Comparison of ENCODE assay signal across 8 mouse cellular contexts in genomic region chr6:148135769-148136382, GRCm38 (mm10).
A peak's percentile ranks its signal among the peaks of the same experiment; 100 is the strongest.
DNase-seq lines count a peak whose midpoint lies in the region; ATAC-seq and TF ChIP-seq lines count a peak whose summit lies in the region.

No protein-coding gene starts in this region.

- peak overlapping the region; percentile 28 for H3K4me3 ChIP-seq in lung, adult 2 months (replicated peaks; ENCODE audit: extremely low read depth, low read depth, low read length)

- DNase-seq in CD4-positive helper T cell, adult 2 months (ENCODE audit: low read depth, low spot score), result peak; percentile 27
- DNase-seq in brain, embryonic 14.5 days (ENCODE audit: low read depth), result peak; percentile 93
- peak; percentile 35 for DNase-seq in fibroblast of lung, adult 2 months (ENCODE audit: low read depth)
- DNase-seq in heart, postnatal 25 days (ENCODE audit: low spot score), result peak; percentile 31
- DNase-seq in layer of hippocampus, adult 11-12 months (ENCODE audit: low spot score), result peak; percentile 88
- DNase-seq in lung, adult 2 months, result peak; percentile 44
- DNase-seq in thymus, adult 18-20 months, result peak; percentile 9 to 20

- intact Hi-C loops in heart, postnatal 25 days (cut with DNase I), result loop anchor here (10.0 kb wide), 1 partner anchor 131 kb away; no protein-coding TSS in a partner anchor

- TF ChIP-seq POLR2A in brain, embryonic 14.5 days (IDR thresholded peaks at IDR 0.05; ENCODE audit: borderline replicate concordance, extremely low read depth, insufficient read depth, insufficient read length, poor library complexity, severe bottlenecking), result no peak
- no peak for TF ChIP-seq POLR2A in lung, adult 2 months (IDR thresholded peaks at IDR 0.05; ENCODE audit: borderline replicate concordance, extremely low read depth, low read depth, low read length)

- peaks cover 3% of the 10 kb centered on the region for H3K4me1 ChIP-seq in lung, adult 2 months (ENCODE audit: control insufficient read depth, insufficient read depth, low read length)

- TF ChIP-seq CTCF in brain, embryonic 14.5 days (IDR thresholded peaks at IDR 0.05; ENCODE audit: borderline replicate concordance, extremely low read depth, insufficient read depth, insufficient read length), result peak; percentile 94
- TF ChIP-seq CTCF in lung, adult 2 months (IDR thresholded peaks at IDR 0.05; ENCODE audit: insufficient read depth, low read length), result peak; percentile 83

- 27% methylated on average over 9 of the region's 9 CpGs for WGBS in lung, adult 2 months

- peak; percentile 85 for ATAC-seq in neutrophil, adult 5-6 weeks (ENCODE audit: extremely low read depth, insufficient number of reproducible peaks, low FRiP score, poor library complexity, severe bottlenecking)

Comparison
In these comparisons a context has a peak if more than half of its experiments do, and no peak if none do; other contexts are left out.
1. Peak in every context shown above with its lines: DNase-seq, ATAC-seq and H3K4me3 ChIP-seq.
2. DNase-seq: peak in every context shown above with its lines; median percentile 93 in brain, embryonic 14.5 days; 88 in layer of hippocampus, adult 11-12 months; 44 in lung, adult 2 months; 35 in fibroblast of lung, adult 2 months; 31 in heart, postnatal 25 days; 27 in CD4-positive helper T cell, adult 2 months; 14 in thymus, adult 18-20 months.